Mouse (Mus musculus) liver, adult 2 months (tissue): ENCODE data around the gene Acd.

Experiments
- CTCF ChIP-seq: fragments of 200-500 bp; IDR thresholded peaks from 2 replicates; pipeline ENCODE4 v1.5.1; 2011; ENCODE audit warnings: low read depth, low read length, control low read depth
- POLR2A ChIP-seq: fragments of 200-500 bp; IDR thresholded peaks from 2 replicates; pipeline ENCODE4 v1.6.1; 2011; ENCODE audit warnings: low read length, control low read depth; ENCODE audit not compliant: insufficient read depth; ENCODE audit errors: extremely low read depth

DNA sequence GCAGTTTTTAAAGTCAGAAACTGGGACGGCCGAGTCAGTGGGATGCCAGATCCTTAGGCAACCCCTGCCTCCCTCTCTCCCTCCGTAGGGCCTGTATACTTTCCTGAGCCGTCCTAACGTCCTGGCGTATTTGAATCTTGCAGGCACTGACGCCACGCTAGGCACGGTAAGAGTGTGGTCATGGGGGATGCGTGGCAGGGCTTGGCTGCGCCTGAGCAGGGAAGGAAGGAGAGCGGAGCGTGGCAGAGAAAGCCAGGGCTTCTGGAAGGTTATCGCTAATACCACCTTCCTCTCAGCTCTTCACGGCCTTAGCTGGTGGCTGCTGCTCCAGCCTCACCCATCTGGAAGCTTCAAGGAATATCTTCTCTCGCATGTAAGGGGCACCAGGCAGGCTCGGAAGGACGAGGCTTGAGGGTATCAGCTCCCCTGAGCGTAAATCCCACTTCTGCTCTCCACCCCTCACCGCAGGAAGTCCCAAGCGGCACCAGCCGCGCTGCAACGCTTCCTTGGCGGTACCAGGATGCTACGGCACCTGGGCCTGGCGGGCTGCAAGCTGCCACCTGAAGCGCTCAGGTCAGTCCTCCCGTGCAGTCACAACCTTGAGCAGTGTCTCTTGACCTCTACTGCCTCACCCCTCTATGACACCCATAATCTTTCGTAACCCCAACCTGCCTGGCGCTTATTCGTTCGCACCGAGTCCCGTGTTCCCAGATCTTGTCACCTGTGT is 11.5 kb downstream of the Acd start:
- TF ChIP-seq CTCF (no peak), POLR2A (no peak)
